Mouse (Mus musculus): ENCODE data around the gene Gsdma.
A peak's percentile ranks its signal among the peaks of the same experiment; 100 is the strongest.
"Not testable (repeated sequence)": the region's sequence is repeated elsewhere in the genome, so short reads cannot be mapped to it uniquely, and the experiment has no call there.

Gsdma gene

GRCm38 (mm10) chr11:98664091-98664490, at the start of gene Gsdma:
TSS of gene Gsdma (plus strand) at chr11:98664351.
- DNase-seq (ENCODE audit: low read depth, low spot score): no peak

GRCm38 (mm10) chr11:98620791-98621190, 43.4 kb upstream of the Gsdma start:
- no peak for DNase-seq (ENCODE audit: low read depth, low spot score)

GRCm38 (mm10) chr11:98623981-98624380, 40.2 kb upstream of the Gsdma start:
- DNase-seq (ENCODE audit: low read depth, low spot score): not testable (repeated sequence)

GRCm38 (mm10) chr11:98624381-98624780, 39.8 kb upstream of the Gsdma start:
- DNase-seq (ENCODE audit: low read depth, low spot score): not testable (repeated sequence)

- no peak for DNase-seq (ENCODE audit: low read depth, low spot score)
These were observed 38.3 kb upstream of the Gsdma start, which contains the start of the genes Gm12355 and Gsdma3 for GRCm38 (mm10) chr11:98625611-98626410. TSS of gene Gm12355 (minus strand) at chr11:98625661. TSS of gene Gsdma3 (plus strand) at chr11:98626360.

- no peak for DNase-seq (ENCODE audit: low read depth, low spot score)
These were observed 35.4 kb upstream of the Gsdma start for GRCm38 (mm10) chr11:98628706-98629105.

GRCm38 (mm10) chr11:98630646-98631045, 33.5 kb upstream of the Gsdma start:
- DNase-seq (ENCODE audit: low read depth, low spot score): no peak

- DNase-seq (ENCODE audit: low read depth, low spot score): peak; percentile 23
These were observed 28.7 kb upstream of the Gsdma start for GRCm38 (mm10) chr11:98635312-98635970.

- no peak for DNase-seq (ENCODE audit: low read depth, low spot score)
These were observed 26.6 kb upstream of the Gsdma start for GRCm38 (mm10) chr11:98637501-98637900.

- no peak for DNase-seq (ENCODE audit: low read depth, low spot score)
These were observed 24.1 kb upstream of the Gsdma start for GRCm38 (mm10) chr11:98640091-98640490.

GRCm38 (mm10) chr11:98644757-98645156, 19.4 kb upstream of the Gsdma start:
- no peak for DNase-seq (ENCODE audit: low read depth, low spot score)

GRCm38 (mm10) chr11:98645946-98646345, 18.2 kb upstream of the Gsdma start:
- DNase-seq (ENCODE audit: low read depth, low spot score): no peak

GRCm38 (mm10) chr11:98646459-98646858, 17.7 kb upstream of the Gsdma start, which contains the start of gene Gsdma2:
TSS of gene Gsdma2 (plus strand) at chr11:98646759.
- DNase-seq (ENCODE audit: low read depth, low spot score): no peak

GRCm38 (mm10) chr11:98655076-98655475, 9.1 kb upstream of the Gsdma start:
- not testable (repeated sequence) for DNase-seq (ENCODE audit: low read depth, low spot score)

- peak; percentile 32 for DNase-seq (ENCODE audit: low read depth, low spot score)
These were observed 3.6 kb upstream of the Gsdma start for GRCm38 (mm10) chr11:98660517-98660916.

- no peak for DNase-seq (ENCODE audit: low read depth, low spot score)
These were observed 4.8 kb downstream of the Gsdma start for GRCm38 (mm10) chr11:98668984-98669383.

- no peak for DNase-seq (ENCODE audit: low read depth, low spot score)
These were observed 7.2 kb downstream of the Gsdma start for GRCm38 (mm10) chr11:98671284-98671815.

- no peak for DNase-seq (ENCODE audit: low read depth, low spot score)
These were observed 7.7 kb downstream of the Gsdma start for GRCm38 (mm10) chr11:98671857-98672256.

GRCm38 (mm10) chr11:98672482-98672881, 8.3 kb downstream of the Gsdma start:
- DNase-seq (ENCODE audit: low read depth, low spot score): no peak

- peak; percentile 29 for DNase-seq (ENCODE audit: low read depth, low spot score)
These were observed 9.0 kb downstream of the Gsdma start for GRCm38 (mm10) chr11:98673136-98673535.

- no peak for DNase-seq (ENCODE audit: low read depth, low spot score)
These were observed 11.7 kb downstream of the Gsdma start for GRCm38 (mm10) chr11:98675829-98676363.

- DNase-seq (ENCODE audit: low read depth, low spot score): no peak
These were observed 15.9 kb downstream of the Gsdma start for GRCm38 (mm10) chr11:98680023-98680422.
